Mouse (Mus musculus): ENCODE measurements around the gene Fscn3. TPM values are rescaled to one million over a fixed set of nuclear protein-coding genes. Genes with fewer than 3 reads are reported as not detected.

The Fscn3 gene
- polyA plus RNA-seq, 1 experiment from 2014 or later: not detected

DNA sequence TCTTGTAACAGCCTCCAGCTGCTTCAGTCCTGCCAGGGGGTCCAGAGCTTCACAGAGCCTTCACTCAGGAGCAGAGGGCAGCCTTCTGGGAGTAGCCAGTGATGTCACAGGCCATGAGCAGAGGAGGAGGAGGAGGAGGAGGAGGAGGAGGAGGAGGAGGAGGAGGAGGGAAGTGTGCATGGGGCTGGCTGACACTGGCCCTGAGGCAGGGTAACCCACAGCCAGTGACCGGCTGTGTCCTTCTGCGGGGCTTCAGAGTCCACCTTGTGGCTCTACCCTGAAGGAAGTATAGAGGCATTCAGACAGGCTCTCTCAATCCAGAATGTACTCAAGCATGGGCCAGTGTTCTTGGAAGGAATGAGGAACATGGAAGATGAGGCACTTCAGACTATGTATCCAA lies 21.7 kb downstream of the Fscn3 start, which contains the start of gene Pax4:
Gene Pax4, minus strand, starts transcription at position 101 of the 400 bp plus-strand sequence.
- Histone ChIP-seq H3K4me3 (ENCODE audit: low read length) (no peak within 1 kb of the TSS), H3K4me2 (ENCODE audit: low read depth, low read length) (no peak within 1 kb of the TSS), H3K4me1 (ENCODE audit: control insufficient read depth, insufficient read depth, low read length) (no peaks in the 10 kb centered on the region), H3K9me3 (ENCODE audit: control insufficient read depth, low read length) (no peaks in the 10 kb centered on the region), H3K36me3 (ENCODE audit: control insufficient read depth, insufficient read depth, low read length) (no peaks in the 10 kb centered on the region), H3K27ac (ENCODE audit: low read length) (no peak within 1 kb of the TSS), H3K9ac (ENCODE audit: low read depth, low read length) (no peak within 1 kb of the TSS), H3K27me3 (replicated peaks; ENCODE audit: control insufficient read depth, insufficient read depth, low read length) (peaks cover 25% of the 10 kb centered on the region)
- no peak for ATAC-seq
- WGBS: 71% methylated on average over 2 of the region's 2 CpGs

DNA sequence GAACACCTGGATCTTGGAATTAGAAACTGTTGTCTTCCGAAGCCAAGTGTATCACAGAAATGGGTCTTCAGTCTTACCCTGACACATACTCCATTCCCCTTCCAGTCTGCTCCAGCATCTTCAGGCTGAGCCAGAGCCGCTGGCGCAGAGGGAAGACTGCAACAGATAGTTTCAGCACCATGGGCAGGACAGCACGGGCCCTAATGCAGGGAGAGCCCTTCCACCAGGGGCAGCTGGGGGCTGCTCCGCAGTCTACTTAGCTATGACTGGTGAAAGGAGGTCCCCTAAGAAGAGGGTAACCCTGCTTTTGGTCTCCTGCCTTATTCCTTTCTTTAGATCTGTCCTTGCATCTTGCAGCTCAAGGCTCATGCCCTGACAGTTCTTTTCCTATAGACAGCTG lies 22.9 kb downstream of the Fscn3 start:
- no peak overlapping the region for H3K4me2 ChIP-seq (ENCODE audit: low read depth, low read length)
- H3K9me3 ChIP-seq (ENCODE audit: control insufficient read depth, low read length): no peaks in the 10 kb centered on the region
- no peaks in the 10 kb centered on the region for H3K4me1 ChIP-seq (ENCODE audit: control insufficient read depth, insufficient read depth, low read length)
- H3K9ac ChIP-seq (ENCODE audit: low read depth, low read length): no peak overlapping the region
- H3K4me3 ChIP-seq (ENCODE audit: low read length): no peak overlapping the region
- ATAC-seq: no peak
- no peak overlapping the region for H3K27ac ChIP-seq (ENCODE audit: low read length)
- no peaks in the 10 kb centered on the region for H3K36me3 ChIP-seq (ENCODE audit: control insufficient read depth, insufficient read depth, low read length)
- WGBS: 15% methylated on average over 5 of the region's 5 CpGs
- H3K27me3 ChIP-seq (replicated peaks; ENCODE audit: control insufficient read depth, insufficient read depth, low read length): peaks cover 25% of the 10 kb centered on the region

DNA sequence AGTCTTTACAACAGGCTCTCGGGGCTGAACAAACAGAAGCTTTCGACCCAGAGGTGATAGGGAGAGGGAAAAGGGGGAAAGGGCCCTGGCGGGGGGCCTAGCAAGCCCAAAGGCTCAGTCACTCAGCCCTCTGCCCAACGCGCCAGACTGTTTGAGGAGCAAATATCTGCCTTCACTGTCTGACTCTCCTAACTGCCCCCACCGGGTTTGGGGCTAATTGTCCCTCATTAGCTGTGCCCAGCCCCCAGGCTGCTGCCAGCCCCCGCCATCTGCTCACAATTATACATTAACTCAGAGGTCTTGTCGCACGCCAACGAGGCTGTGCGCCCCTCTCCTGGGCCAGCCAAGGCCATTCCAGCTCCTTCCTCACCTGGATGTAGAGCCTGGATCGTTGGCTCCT lies 23.4 kb downstream of the Fscn3 start:
- peaks cover 25% of the 10 kb centered on the region for H3K27me3 ChIP-seq (replicated peaks; ENCODE audit: control insufficient read depth, insufficient read depth, low read length)
- H3K36me3 ChIP-seq (ENCODE audit: control insufficient read depth, insufficient read depth, low read length): no peaks in the 10 kb centered on the region
- no peak overlapping the region for H3K27ac ChIP-seq (ENCODE audit: low read length)
- H3K4me3 ChIP-seq (ENCODE audit: low read length): no peak overlapping the region
- no peak for ATAC-seq
- H3K4me2 ChIP-seq (ENCODE audit: low read depth, low read length): no peak overlapping the region
- no peaks in the 10 kb centered on the region for H3K9me3 ChIP-seq (ENCODE audit: control insufficient read depth, low read length)
- no peak overlapping the region for H3K9ac ChIP-seq (ENCODE audit: low read depth, low read length)
- WGBS: under 1% methylated on average over 12 of the region's 12 CpGs
- H3K4me1 ChIP-seq (ENCODE audit: control insufficient read depth, insufficient read depth, low read length): no peaks in the 10 kb centered on the region

DNA sequence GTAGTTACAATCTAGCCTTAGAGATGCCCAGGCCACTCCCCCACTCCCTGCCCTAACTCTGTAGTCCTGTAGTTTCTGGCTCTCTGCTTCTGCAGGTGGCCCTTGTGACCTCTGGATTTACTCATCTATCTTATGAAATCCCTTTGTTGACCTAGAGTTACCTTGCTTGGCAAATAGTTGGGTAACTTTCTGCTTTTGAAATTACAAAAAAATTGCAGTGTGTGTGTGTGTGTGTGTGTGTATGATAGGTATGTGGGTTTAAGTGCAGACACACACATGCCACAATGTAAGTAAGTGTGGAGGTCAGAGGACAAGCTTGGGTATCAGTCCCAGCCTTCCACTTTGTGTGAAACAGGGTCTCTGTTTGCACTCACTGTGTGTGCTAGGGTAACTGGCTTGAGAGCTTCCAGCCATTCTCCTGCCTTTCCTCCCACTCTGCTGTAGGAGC lies 31.7 kb downstream of the Fscn3 start:
- Histone ChIP-seq H3K36me3 (ENCODE audit: control insufficient read depth, insufficient read depth, low read length) (no peaks in the 10 kb centered on the region), H3K9me3 (ENCODE audit: control insufficient read depth, low read length) (no peaks in the 10 kb centered on the region)
- ATAC-seq: no peak

DNA sequence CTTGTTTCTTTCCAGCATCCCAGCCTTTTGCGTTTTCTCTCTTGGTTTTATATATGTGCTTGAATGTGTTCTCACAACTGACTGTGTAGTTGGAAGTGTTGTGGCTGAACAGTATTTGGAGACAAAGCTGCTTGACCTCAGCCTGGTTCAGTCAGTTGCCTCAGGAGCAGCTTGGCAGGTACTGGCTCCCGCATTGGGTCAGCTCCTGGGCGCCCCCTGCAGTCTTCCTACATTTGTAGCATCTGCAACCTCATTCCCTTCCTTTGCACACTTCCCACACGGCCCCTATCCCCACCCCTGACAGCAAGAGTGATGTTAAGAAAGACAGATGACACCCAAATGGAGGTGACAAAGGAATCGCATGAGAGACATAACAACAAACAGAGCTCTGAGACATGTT lies 32.9 kb downstream of the Fscn3 start:
- Histone ChIP-seq H3K36me3 (ENCODE audit: control insufficient read depth, insufficient read depth, low read length) (no peaks in the 10 kb centered on the region), H3K4me1 (ENCODE audit: control insufficient read depth, insufficient read depth, low read length) (no peaks in the 10 kb centered on the region), H3K9ac (ENCODE audit: low read depth, low read length) (no peak overlapping the region), H3K4me2 (ENCODE audit: low read depth, low read length) (no peak overlapping the region), H3K4me3 (ENCODE audit: low read length) (no peak overlapping the region), H3K27ac (ENCODE audit: low read length) (no peak overlapping the region), H3K27me3 (replicated peaks; ENCODE audit: control insufficient read depth, insufficient read depth, low read length) (no peaks in the 10 kb centered on the region), H3K9me3 (ENCODE audit: control insufficient read depth, low read length) (no peaks in the 10 kb centered on the region)
- ATAC-seq: no peak
- WGBS: 8% methylated on average over 5 of the region's 5 CpGs

More for the DNA sequence above, 31.7 kb downstream of the Fscn3 start:
- Histone ChIP-seq H3K4me2 (ENCODE audit: low read depth, low read length) (no peak overlapping the region), H3K4me1 (ENCODE audit: control insufficient read depth, insufficient read depth, low read length) (no peaks in the 10 kb centered on the region), H3K27me3 (replicated peaks; ENCODE audit: control insufficient read depth, insufficient read depth, low read length) (no peaks in the 10 kb centered on the region), H3K9ac (ENCODE audit: low read depth, low read length) (no peak overlapping the region), H3K27ac (ENCODE audit: low read length) (no peak overlapping the region), H3K4me3 (ENCODE audit: low read length) (no peak overlapping the region)

DNA sequence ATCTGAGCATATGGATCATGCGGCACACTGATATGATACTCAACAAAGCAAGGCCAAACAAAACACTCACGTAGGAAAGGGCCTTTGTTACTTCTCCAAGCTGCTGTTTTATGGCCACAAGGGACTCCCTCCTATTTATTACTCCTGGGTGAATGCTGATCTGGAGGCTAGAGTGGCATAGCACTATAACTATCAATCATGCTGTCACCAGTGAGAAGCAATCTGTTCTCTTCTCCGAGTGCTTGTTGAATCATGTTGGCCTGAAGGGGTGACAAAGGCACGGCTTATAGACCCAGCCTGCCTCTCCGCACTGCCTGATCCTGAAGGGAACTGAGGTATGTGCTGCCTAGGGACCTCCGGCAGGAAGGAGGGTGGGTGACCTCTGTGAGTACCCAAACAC lies 37.0 kb downstream of the Fscn3 start:
- Histone ChIP-seq H3K4me2 (ENCODE audit: low read depth, low read length) (peak overlapping the region; percentile 14; the same call in 1 of the 2 replicates), H3K9me3 (ENCODE audit: control insufficient read depth, low read length) (no peaks in the 10 kb centered on the region), H3K27ac (ENCODE audit: low read length) (no peak overlapping the region), H3K4me3 (ENCODE audit: low read length) (no peak overlapping the region), H3K36me3 (ENCODE audit: control insufficient read depth, insufficient read depth, low read length) (no peaks in the 10 kb centered on the region), H3K9ac (ENCODE audit: low read depth, low read length) (no peak overlapping the region), H3K4me1 (ENCODE audit: control insufficient read depth, insufficient read depth, low read length) (no peaks in the 10 kb centered on the region), H3K27me3 (replicated peaks; ENCODE audit: control insufficient read depth, insufficient read depth, low read length) (no peaks in the 10 kb centered on the region)
- ATAC-seq: peak; percentile 92
- WGBS: 21% methylated on average over 6 of the region's 6 CpGs

DNA sequence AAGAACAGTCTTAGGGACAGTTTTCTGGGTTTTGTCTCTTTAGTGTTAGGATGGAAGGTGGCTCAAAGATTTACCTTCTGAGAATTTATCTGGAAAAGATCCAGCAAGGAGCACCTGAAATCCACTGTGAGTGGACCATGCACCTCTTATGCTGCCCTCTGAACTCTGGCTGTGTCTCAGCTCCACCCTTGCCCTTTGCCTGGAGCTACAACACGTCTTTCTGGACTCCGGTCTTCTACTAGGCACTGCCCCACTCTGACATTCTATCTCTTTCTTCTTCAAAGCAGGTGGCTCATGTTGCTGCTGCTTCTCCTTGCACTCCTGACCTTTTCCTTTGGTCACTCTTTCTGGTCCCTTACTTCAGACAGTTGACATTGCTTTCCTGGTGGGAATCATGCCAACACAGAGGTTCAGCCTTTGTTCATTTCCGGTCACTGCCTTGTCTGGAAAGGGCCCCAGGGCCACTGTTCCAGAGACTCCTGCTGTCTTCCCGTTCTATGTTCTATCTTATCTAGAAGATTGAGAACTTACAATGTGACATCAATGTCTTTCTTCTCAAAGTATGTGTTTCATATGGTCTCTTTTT lies 42.5 kb downstream of the Fscn3 start:
- Histone ChIP-seq H3K9ac (ENCODE audit: low read depth, low read length) (no peak overlapping the region), H3K36me3 (ENCODE audit: control insufficient read depth, insufficient read depth, low read length) (no peaks in the 10 kb centered on the region), H3K27me3 (replicated peaks; ENCODE audit: control insufficient read depth, insufficient read depth, low read length) (no peaks in the 10 kb centered on the region), H3K4me1 (ENCODE audit: control insufficient read depth, insufficient read depth, low read length) (no peaks in the 10 kb centered on the region), H3K4me3 (ENCODE audit: low read length) (no peak overlapping the region), H3K27ac (ENCODE audit: low read length) (no peak overlapping the region), H3K4me2 (ENCODE audit: low read depth, low read length) (no peak overlapping the region), H3K9me3 (ENCODE audit: control insufficient read depth, low read length) (no peaks in the 10 kb centered on the region)
- WGBS: 58% methylated on average over 4 of the region's 4 CpGs
- ATAC-seq: peak; percentile 77

DNA sequence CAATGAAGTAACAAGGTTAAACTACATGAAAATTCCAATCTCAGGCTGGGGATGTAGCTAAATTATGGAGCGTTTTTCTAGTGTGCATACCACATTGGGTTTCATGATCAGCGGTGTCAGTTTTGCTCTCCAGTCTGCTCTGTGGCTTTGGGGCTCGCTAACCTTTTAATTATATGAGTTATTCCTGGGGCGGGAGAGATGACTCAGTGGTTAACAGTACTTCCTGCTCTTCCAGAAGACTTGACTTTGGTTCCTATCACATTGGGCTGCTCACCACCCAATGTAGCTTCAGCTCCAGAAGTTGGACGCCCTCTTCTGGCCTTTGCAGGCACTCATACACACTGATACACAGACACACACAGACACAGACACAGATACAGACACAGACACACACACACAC lies 43.0 kb downstream of the Fscn3 start:
- Histone ChIP-seq H3K9ac (ENCODE audit: low read depth, low read length) (no peak overlapping the region), H3K27ac (ENCODE audit: low read length) (no peak overlapping the region), H3K9me3 (ENCODE audit: control insufficient read depth, low read length) (no peaks in the 10 kb centered on the region), H3K4me3 (ENCODE audit: low read length) (no peak overlapping the region), H3K27me3 (replicated peaks; ENCODE audit: control insufficient read depth, insufficient read depth, low read length) (no peaks in the 10 kb centered on the region), H3K4me2 (ENCODE audit: low read depth, low read length) (no peak overlapping the region), H3K36me3 (ENCODE audit: control insufficient read depth, insufficient read depth, low read length) (no peaks in the 10 kb centered on the region), H3K4me1 (ENCODE audit: control insufficient read depth, insufficient read depth, low read length) (no peaks in the 10 kb centered on the region)
- 80% methylated on average over 5 of the region's 5 CpGs for WGBS
- no peak for ATAC-seq

DNA sequence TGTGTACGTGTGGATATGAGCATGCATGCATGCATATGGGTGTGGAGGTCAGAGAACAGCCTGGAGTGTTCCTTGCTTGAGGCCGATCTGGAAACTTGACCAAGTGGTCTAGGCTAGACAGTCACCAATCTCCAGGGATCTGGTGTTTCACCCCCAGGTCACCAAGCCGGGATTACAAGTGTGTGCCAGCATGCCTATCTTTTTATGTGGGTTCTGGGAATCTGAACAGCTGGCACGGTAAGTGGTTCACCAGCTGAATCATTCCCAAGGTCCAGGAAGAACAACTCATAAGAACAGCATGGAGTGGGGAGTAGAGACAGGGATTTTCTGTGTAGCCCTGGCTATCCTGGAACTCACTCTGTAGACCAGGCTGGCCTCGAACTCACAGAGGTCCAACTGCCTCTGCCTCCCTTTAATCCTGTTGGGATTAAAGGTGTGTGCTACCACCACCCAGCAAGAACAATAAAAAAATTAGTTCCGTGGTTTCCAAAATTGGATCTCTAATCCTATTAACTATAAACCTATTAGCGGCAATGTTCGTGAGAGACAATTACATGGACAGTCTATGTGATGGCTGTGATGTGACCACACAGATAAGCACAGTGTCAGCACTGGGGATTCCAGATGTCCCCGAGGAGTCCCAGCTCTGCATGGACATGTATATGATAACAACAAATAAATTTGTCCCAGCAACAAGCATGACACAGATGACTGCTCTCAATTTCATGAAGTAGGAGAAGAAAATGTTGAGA lies 43.9 kb downstream of the Fscn3 start:
- Histone ChIP-seq H3K9ac (ENCODE audit: low read depth, low read length) (no peak overlapping the region), H3K9me3 (ENCODE audit: control insufficient read depth, low read length) (no peaks in the 10 kb centered on the region), H3K27ac (ENCODE audit: low read length) (no peak overlapping the region), H3K4me3 (ENCODE audit: low read length) (no peak overlapping the region), H3K4me2 (ENCODE audit: low read depth, low read length) (no peak overlapping the region), H3K36me3 (ENCODE audit: control insufficient read depth, insufficient read depth, low read length) (no peaks in the 10 kb centered on the region), H3K27me3 (replicated peaks; ENCODE audit: control insufficient read depth, insufficient read depth, low read length) (no peaks in the 10 kb centered on the region), H3K4me1 (ENCODE audit: control insufficient read depth, insufficient read depth, low read length) (no peaks in the 10 kb centered on the region)
- no peak for ATAC-seq
- WGBS: 85% methylated on average over 9 of the region's 9 CpGs

Data from intestine, embryonic 16.5 days (tissue).